Mouse (Mus musculus) left cerebral cortex, adult 2 months (tissue): ENCODE measurements around the gene Foxl2. TPM values are rescaled to one million over a fixed set of nuclear protein-coding genes. Genes with fewer than 3 reads are reported as not detected.
A peak's percentile ranks its signal among the peaks of the same experiment; 100 is the strongest.

Experiments used
- DNase-seq, 2 experiments: peaks; one replicate each; pipeline ENCODE4 v3.0.0; 2021 to 2022; ENCODE audit warnings: low spot score in 2 of 2, mixed read lengths in 1 of 2; ENCODE audit errors: extremely low spot score in 1 of 2
- H3K27ac ChIP-seq: fragments of 200-600 bp; 2 replicates; pipeline ENCODE4 v1.8.1; 2022
- H3K4me3 ChIP-seq: fragments of 200-600 bp; 2 replicates; pipeline ENCODE4 v1.8.1; 2022
- CTCF ChIP-seq: fragments of 200-600 bp; IDR thresholded peaks from 2 replicates; pipeline ENCODE4 v1.8.1; 2022; ENCODE audit warnings: antibody characterized with exemption, mild to moderate bottlenecking, moderate library complexity
- intact Hi-C: fragments of 180-260 bp; cut with DNase I; formaldehyde crosslinking; loops from one replicate; pipeline ENCODE4 v1.15.1; 2025
- total RNA-seq, 2 experiments: library from RNA; stranded (reverse); gene quantifications; 2 replicates each; pipeline ENCODE4 v1.2.3; 2021

Gene Foxl2
- total RNA-seq, 2 experiments from 2014 or later, result 0.91 to 0.95 TPM

DNA sequence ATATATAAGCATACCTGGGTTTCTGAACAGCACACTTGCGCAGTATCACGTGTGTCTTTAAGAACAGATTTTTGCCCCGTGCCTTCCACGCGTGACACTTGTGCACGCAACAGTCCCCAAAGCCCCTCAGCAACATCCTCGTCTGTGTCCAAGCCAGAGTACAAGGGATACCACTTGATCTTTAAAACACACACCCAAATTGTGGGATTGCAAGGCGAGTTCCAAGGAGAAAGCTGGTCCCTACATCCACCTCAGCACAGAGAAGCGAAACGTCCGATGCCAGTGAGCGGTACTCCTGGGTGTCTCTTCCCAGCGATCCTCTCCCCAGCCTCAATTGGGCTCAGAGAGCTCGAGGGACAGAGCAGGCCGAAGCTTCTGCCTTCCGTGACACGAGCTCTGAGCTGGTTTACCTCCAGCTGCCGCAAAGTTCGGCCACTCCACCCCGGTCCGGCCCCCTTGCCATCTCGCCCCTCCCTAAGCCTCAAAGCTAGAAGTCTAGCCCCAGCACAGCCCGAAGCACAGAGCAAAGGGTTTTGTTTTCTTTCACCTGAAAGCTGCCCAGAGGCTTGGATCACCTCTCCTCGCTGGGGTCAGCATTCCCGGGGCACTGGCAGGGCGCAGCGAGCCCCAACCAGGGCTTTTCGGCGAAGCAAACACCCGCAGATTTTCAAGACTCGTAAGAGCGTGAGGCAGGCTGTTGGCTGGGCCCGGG lies 541 bp upstream of the Foxl2 start:
- no peak for DNase-seq
- H3K27ac ChIP-seq, result peak overlapping the region; percentile 28; the same call in 1 of the 2 replicates
- no peak for TF ChIP-seq CTCF
- peak overlapping the region; percentile 44 for H3K4me3 ChIP-seq
- intact Hi-C loops, result loop anchor here (5.0 kb wide), 1 partner anchor 918 kb away; no protein-coding TSS in a partner anchor

DNA sequence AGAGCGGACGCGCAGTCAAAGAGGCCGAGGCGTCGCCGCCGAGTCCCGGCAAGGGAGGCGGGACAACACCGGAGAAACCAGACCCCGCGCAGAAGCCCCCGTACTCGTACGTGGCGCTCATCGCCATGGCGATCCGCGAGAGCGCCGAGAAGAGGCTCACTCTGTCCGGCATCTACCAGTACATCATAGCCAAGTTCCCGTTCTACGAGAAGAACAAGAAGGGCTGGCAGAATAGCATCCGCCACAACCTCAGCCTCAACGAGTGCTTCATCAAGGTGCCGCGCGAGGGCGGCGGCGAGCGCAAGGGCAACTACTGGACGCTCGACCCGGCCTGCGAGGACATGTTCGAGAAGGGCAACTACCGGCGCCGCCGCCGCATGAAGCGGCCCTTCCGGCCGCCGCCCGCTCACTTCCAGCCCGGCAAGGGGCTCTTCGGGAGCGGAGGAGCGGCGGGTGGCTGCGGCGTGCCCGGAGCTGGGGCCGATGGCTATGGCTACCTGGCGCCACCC lies 682 bp downstream of the Foxl2 start:
- intact Hi-C loops, result loop anchor here (5.0 kb wide), 1 partner anchor 917 kb away; no protein-coding TSS in a partner anchor
- no peak; the same call in none of the 2 replicates for TF ChIP-seq CTCF
- Histone ChIP-seq H3K27ac (peak overlapping the region; percentile 18; the same call in 1 of the 2 replicates), H3K4me3 (peak overlapping the region; percentile 44)
- DNase-seq, result no peak

DNA sequence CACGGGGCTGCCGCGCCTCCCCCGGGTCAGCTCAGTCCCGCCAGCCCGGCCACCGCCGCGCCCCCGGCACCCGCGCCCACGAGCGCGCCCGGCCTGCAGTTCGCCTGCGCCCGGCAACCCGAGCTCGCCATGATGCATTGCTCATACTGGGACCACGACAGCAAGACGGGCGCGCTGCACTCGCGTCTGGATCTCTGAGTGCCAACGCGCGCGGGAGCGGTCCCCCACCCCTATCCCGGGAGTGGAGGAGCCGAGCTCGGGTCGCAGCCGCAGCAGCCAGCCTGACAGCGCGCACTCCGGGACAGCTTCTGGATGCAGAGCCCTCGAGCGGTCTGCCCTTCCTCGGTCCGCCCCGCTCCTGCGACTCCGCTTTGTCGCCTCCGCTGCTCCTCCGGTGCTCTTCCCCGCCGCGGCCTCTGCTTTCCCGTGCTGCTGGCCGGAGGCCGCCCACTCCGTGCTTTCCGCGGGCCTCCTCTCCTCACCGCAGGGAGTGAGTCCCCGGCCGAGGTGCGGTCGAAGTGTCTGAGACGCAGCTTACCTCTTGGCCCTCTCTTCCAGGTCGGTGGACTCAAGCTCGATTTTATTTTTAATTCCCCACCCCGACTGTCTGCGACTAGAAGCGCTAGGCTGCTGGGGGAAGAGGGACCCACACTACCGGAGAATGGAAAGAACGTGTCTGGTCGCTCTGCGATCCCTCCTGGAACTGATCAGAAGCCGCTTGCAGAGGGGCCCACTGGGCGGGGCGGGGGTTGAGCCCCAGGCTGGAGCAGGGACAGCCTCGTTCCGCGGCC lies 1.7 kb downstream of the Foxl2 start:
- H3K27ac ChIP-seq, result no peak overlapping the region
- intact Hi-C loops, result loop anchor here (5.0 kb wide), 1 partner anchor 916 kb away; no protein-coding TSS in a partner anchor
- DNase-seq, result no peak
- peak overlapping the region; percentile 34 for H3K4me3 ChIP-seq
- no peak for TF ChIP-seq CTCF

DNA sequence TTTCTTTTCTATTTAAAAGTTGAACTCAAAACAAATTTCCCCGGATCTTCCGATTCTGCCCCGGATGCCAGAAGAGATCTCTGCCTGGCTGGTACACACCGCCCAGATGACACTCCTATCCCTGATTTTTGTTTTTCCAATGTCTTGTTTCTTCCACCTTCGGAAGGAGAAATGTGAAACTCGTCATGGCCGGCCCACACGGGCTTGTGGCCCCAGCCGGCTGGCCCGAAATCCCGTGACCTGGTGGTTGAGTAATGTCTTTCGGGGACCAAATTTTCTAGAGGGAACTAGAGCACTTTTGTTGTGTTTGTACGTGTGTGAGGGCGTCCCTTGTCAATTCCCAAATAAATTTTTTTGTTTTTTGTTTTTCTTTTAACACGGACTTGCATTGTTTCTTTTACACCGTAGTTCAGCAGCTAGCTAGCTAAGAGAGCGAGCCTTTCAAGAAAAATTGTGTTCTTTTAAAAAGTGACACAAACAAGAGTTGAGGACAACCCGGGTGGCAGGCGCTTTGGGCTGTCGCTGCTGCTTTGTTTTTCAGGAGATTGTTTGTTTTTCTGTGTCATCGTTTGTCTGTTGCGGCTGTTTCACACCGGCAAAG lies 2.8 kb downstream of the Foxl2 start:
- intact Hi-C loops, result loop anchor here (5.0 kb wide), 1 partner anchor 914 kb away; no protein-coding TSS in a partner anchor
- no peak overlapping the region for H3K27ac ChIP-seq
- TF ChIP-seq CTCF, result no peak
- no peak for DNase-seq
- peak overlapping the region; percentile 2; the same call in 1 of the 2 replicates for H3K4me3 ChIP-seq

DNA sequence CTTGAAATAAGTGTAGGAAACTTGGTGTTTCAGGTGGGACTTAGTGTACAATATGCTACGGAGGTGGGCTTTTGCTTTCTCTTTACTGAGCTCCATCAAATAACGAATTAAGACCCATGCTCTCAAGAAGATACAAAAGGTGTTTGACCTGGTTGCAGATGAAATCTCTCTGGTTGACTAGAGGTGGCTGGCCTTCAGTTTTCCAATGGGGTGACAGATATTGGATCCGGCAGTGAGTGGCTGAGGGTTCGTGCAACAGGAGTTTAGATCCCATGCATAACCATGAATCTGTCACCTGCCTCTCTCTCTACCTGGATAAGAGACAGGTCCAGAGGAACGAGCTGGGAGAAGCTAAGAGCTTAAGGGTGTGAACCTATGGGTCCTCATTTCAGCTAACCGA lies 3.5 kb downstream of the Foxl2 start:
- DNase-seq, result no peak
- intact Hi-C loops, result loop anchor here (5.0 kb wide), 1 partner anchor 914 kb away; no protein-coding TSS in a partner anchor
- no peak overlapping the region for H3K4me3 ChIP-seq
- no peak overlapping the region for H3K27ac ChIP-seq
- no peak for TF ChIP-seq CTCF

DNA sequence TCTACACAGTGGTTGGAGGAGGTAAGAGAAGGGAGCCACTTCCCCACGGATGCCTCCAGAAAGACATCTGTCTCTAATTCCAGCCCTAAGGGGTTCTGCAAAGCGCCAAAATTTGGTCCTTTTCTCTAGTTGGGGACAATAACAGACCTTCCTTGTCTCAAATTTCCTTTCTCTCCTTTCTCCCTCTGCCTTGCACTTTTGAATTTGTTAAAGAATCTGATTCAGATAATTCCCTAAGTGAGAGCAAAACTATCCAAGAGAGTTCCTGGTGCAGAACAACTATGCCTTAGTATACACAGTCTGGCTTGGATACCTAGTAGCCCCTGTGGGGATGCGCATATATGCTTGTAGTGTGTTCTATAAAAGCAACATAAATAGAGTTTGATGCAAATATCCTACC lies 4.8 kb downstream of the Foxl2 start:
- Histone ChIP-seq H3K27ac (no peak overlapping the region), H3K4me3 (no peak overlapping the region)
- no peak for TF ChIP-seq CTCF
- intact Hi-C loops, result loop anchor here (5.0 kb wide), 3 partner anchors 313 to 912 kb away; no protein-coding TSS in a partner anchor
- no peak for DNase-seq

DNA sequence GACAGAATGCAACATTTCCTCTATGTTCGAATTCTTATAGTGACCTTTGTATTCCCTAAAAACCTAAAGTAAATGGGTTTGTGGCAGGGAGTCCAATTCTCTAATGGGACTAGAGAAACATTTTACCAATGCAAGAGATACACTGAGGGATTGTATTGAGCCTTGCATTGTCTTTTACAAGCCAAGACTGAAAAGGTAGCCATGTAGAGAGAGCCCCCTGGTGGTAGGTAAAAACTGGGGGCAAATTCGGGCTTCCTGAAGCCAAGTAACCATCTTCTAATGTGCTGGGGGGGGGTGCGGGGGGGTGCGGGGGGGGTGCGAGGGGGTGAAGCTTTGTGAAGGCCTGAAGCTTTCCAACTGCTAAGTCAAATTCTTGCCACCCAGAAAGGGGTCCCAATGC lies 5.3 kb downstream of the Foxl2 start:
- Histone ChIP-seq H3K4me3 (no peak overlapping the region), H3K27ac (no peak overlapping the region)
- TF ChIP-seq CTCF, result peak; percentile 33
- no peak for DNase-seq
- intact Hi-C loops, result loop anchor here (5.0 kb wide), 2 partner anchors 313 to 348 kb away; no protein-coding TSS in a partner anchor

DNA sequence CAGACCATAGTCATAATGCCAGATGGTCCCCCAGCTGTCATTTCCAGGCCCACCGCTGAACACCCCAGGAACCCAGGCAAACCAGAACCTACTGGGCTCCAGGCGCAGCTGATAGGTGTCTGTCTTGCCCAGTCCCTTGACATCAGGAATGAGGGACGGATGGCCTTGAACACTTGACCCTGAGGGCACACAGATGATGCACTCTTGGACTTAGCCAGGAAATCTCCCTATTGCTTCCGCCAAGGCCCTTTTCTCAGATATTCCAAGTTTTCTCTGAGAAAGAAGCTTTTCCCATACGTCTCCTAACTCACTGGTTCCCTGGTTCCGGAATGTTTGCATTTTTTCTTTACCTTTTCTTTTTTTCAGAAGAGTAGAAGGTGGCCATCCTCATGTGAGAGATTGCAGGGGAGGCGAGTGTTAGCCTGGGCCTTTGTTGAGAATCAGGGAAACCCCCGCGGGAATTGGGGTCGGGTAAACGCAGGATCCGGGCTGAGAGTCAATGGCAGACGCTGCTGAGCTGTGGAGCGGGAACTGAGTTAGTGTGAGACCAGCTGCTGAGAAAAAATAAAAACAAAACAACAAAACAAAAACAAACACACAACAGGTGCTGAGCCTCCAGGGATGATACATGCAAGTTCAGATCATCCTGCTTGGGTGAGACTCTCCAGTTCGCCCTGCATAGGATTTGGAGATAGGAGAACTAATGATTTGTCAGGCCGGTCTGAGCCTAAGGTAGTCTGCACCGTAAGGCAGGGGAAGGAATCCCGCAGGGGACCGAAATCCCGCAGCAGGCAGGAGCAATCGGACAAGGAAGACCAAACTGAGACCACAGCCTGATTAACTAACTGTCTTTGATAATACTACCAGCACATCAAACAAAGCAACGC lies 6.7 kb downstream of the Foxl2 start:
- intact Hi-C loops, result loop anchor here (2.0 to 5.0 kb wide), 3 partner anchors 15 to 350 kb away; no protein-coding TSS in a partner anchor

DNA sequence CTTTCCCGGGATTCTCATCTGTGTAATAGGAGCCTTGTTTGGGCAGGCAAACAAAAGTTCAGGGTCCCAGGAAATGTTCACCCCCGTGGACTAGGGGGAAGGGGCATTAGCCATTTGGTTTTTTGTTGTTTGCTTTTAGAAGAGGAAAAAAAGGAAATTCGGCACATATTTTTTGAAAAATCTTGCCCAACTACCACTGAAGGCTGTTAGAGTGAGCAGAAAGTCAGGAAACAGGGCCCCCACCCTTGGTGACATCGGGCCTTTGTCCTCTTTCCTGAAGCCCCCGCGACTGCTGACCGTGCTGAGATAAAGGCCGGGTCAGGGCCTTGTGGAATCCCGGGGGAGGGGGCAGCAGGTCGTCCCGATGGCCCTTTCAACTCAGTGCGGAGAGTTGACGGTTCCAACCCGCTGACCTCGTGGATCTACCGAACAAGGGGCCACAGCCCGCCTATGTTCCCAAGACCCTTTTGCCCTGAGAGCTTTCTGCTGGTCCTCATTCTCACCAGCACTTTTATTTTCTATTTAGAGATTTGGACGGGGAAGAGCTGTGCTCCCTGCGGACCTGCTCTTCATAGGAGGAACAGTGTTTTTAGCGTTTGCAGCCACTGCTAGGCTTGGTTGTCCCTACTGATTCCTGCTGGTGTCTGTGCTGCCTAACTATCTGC lies 7.5 kb downstream of the Foxl2 start:
- intact Hi-C loops, result loop anchor here (2.0 to 5.0 kb wide), 3 partner anchors 14 to 350 kb away; no protein-coding TSS in a partner anchor
- TF ChIP-seq CTCF, result no peak
- no peak for DNase-seq
- H3K4me3 ChIP-seq, result no peak overlapping the region
- no peak overlapping the region for H3K27ac ChIP-seq

More for the DNA sequence above, 6.7 kb downstream of the Foxl2 start:
- no peak overlapping the region for H3K4me3 ChIP-seq
- no peak for TF ChIP-seq CTCF
- H3K27ac ChIP-seq, result no peak overlapping the region
- no peak for DNase-seq

DNA sequence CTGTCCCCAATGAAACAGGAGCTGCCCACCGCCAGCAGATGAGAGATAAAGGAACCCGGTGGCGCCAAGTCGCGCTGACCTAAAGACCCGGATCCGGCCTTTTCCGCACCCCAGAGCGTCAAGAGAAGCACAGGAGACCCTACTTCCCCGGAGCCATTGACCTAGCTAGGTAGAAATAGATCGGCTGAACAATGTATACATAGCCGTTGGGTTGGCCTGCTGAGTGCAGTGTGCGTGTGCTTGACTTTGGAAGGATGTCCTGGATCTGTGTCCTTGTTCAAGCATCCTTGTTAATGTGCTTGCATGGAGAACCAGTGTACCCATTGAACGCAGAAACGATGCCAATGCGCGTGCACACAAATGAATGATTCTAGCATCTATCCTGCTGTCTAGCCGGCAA lies 8.6 kb downstream of the Foxl2 start:
- TF ChIP-seq CTCF, result no peak
- DNase-seq, result no peak
- no peak overlapping the region for H3K27ac ChIP-seq
- no peak overlapping the region for H3K4me3 ChIP-seq
- intact Hi-C loops, result loop anchor here (2.0 to 5.0 kb wide), 3 partner anchors 13 to 351 kb away; no protein-coding TSS in a partner anchor
